Mouse (Mus musculus): Measurements from ENCODE around the gene Efcc1.

The Efcc1 gene

DNA sequence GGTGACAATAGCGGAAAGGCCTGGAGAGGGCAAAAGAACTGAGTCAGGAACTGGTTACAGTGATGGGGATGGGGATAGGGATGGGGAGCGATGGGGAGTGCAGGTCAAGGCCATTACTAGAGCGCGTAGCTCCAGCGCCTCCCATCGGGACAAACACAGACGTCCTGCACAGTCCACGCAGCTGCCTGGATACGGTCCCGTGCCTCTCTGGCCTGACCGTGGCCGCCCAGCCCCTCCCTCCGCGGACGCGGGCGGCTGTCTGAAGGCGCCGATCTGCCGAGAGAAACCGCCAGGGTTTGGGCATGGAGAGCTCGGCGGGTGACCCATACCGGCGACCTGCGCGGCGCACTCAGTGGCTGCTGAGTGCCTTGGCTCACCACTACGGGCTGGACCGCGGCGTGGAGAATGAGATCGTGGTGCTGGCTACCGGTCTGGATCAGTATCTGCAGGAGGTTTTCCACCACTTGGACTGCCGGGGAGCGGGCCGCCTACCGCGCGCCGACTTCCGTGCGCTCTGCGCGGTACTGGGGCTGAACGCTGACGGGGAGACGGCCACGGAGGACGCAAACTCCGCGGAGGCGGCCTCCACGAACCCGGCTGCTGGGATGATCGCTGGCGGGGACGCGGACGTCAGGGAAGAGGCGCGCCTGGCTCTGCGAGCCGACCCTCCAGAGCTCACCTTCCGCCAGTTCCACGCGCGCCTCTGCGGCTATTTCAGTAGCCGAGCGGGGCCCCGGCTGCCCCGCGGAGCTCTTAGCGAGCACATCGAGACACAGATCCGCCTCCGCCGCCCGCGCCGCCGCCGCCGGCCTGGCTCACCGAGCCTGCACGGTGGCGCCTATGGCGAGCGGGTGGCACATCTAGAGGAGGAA, at the start of gene Efcc1:
TSS of gene Efcc1 (plus strand) at position 279 of the 872 bp plus-strand sequence.
- DNase-seq (ENCODE audit: low spot score in 2 of 2): peak; percentile 51 to 60

DNA sequence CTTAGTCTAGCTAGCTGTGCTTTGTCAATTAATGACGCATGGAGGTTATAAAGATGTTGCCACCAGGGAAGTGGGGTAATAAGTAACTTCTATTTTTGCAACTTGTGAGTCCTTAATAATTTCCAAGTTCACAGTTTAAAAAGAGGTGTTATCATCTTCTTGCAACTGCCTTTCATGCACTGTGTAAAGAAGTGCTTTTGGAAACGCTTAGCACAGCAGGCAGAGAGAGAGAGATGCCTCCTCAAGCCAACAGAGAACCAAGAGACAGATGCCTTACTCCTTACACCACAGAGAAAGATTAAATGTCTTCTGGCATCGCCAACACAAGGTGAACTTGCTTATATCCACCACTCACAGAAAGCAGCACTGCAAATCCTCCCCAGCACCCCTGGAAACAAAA, 34.7 kb upstream of the Efcc1 start:
- no peak for DNase-seq (ENCODE audit: low spot score in 2 of 2)

DNA sequence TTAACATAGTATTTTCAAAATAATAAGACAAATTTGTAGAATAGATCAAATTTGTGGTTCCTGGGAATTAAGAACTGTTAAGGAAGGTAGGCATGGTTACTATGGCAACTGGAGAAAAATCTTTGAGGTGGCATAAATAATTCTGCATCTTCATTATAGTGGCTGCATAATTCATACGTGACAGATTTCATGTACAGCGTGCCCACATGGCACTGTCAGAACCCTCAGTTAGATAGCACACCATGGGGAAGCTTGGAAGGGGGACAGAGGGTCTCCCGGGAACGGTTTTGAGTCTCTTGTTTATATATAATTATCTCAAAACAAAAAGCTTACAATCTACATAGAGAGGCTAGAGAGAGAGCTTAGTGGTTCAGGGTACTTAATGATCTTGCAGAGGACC, 34.1 kb upstream of the Efcc1 start:
- no peak for DNase-seq (ENCODE audit: low spot score in 2 of 2)

DNA sequence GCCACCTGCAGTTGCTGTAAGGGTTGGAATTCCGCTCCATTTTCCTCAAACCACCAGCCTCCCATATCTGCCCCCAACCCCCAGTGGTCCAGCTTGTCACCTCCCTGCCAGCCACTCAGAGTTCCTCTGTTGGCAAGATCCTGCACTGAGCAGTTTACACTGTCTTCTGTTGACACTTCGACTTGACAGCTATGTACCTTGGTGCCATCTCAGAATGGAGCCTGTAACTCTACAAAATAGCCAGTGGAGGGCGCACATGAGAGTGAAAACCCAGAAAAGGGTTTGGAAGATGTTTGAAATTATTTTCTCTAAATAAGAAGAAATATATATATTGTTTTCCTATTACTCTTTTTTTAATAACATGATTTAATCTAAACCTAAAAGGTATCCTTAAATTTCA, 24.4 kb upstream of the Efcc1 start:
- DNase-seq (ENCODE audit: low spot score in 2 of 2): no peak

DNA sequence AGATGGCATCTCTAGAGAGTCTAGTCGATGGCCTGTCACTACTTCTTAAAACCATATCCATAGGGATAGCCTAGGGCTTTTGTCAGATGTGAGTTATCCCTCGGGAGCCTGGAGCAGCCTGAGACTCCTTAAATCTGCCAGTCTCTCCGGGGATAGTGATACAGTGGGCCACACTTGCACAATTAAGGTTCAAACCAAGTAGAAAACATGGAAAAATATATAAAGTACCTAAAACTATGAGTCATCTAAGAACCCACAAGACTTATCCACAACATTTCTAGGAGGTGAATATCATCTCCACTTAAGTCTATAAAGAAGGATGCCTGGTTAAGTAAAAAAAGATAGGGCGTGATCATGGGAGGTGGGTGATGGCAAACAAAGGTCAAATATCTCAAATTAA, 18.4 kb upstream of the Efcc1 start:
- no peak for DNase-seq (ENCODE audit: low spot score in 2 of 2)

DNA sequence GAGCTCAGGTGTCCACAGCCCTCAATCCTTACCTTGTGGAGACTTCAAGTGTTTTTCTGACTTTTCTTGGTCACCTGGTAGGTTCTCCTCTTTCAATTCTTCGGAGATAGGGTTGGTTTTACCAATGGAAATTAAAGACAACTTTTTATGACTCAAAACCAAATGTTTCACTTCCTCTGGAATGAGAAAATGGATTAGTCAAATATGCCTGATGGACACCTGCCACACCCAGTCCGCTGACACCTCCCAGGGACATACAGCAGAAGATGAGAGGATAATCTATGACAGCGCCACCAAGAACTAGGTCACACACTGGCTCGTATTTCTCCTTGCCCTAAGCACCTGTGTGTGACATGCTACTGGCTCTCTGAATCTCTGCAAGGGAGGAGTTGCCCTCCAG, 16.6 kb upstream of the Efcc1 start:
- no peak for DNase-seq (ENCODE audit: low spot score in 2 of 2)

DNA sequence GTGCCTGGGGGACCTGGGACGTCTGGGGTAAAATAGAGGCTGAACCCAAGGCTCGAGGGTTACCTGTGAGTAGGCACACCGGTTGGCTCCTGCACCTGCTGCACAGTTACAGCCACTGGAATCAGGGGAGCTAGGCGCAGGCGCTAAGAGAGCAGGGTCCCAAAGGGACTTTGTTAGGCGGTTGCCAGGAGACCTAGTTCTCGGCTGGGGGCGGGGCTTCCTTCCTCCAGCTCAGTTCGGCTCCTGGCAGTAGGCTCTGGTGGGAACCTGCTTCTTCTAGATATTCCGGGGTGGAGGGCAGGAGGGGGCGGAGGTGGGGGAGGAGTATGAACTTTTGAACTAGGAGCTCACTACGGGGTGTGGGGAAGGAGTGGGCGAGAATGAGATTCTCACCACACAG, 8.0 kb upstream of the Efcc1 start:
- peak; percentile 83 to 86 for DNase-seq (ENCODE audit: low spot score in 2 of 2)

DNA sequence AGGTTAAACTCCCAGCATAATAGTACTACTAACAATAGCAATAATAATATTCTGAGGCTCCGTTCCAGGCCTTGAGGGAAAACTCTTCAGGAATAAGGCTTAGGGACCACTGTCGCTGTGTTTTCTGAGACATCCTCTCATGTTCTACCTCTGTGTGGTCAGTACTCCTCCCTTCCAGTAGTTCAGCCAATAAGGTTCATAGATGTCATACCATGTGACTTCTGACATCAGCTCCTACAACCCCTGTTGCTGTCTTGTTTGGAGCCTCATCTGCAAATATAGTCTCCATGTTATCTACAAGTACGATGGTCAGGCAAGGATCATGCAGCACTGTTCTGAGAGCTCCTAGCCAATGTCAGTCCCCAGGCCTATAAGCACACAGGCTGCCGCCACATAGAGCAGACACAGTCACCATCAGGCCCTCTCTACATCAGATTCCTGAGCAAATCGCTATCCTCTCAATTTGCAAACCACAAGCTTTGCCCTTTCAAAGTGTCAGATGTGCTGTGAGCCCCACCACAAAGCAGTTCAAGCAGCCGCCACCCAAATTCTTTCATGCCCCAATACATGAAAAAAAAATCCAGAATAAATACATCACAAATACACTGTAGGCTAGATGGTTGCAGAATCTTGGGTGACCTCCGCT, 5.3 kb upstream of the Efcc1 start:
- no peak for DNase-seq (ENCODE audit: low spot score in 2 of 2)

DNA sequence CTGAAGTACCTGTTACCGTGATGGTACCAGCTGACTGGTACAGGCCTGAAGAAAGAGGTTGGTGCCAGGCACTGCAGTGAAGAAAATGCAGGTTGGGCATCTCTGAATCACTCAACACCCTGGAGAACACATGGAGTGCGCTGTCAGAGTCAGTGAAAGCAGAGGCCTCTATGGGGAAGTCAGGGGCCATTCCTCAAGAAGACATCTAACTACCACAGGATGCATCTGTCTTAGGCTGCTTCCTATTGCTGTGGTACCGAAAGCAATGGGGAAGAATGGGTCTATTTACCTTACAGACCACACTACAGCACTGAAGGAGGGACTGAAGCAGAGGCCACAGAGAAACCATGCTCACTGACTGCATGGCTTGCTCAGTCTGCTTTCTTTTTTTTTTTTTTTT, 2.6 kb upstream of the Efcc1 start:
- DNase-seq (ENCODE audit: low spot score in 2 of 2): no peak

DNA sequence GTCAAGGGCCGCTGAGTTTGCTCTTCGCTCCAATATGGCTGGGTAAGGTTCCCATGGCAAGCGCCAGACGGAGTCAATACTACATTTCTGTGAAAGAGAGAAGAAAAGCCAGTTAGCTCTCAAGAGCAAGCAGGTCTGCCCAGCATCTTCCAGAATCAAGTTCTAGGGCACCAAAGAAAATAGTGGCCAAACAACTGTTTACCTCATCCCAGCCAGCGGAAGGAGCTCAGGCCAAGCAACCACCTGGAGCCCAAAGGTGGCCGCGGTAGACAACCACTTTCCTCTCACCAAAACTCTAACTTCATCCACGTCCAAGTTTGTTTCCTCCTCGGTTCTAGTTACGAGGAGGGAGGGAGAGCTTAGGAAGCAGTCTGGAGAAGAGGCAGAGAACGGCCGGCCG, 528 bp upstream of the Efcc1 start:
- DNase-seq (ENCODE audit: low spot score in 2 of 2): no peak

DNA sequence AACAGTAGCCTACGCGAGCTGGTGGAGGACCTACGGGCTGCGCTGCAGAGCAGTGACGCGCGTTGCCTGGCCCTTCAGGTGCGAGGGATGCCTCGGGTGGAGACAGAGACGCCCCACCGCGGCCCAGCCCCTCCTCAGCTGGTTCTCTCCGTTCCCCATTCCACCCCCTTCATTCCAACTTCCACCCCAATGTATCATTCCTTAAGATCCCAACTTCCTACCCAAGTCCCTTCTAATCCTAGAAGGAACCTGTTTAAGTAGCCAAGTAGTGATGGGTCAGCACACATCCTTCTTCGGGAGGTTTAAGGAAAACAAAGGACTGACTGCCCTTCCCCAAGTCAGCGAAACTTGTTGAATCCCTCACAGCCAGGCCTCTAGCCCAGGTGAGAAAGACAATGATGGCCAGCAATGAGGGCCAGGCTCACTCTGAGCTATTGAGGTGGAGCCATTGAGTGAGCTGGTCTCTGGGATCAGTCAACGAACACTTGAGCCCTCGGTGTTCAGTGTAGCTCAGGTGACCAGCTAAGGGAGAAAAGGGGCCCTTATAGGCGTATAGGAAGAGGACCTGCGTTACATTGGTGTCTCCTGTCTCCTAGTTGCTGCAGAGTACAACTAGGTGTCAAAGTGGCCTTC, 910 bp downstream of the Efcc1 start:
- no peak for DNase-seq (ENCODE audit: low spot score in 2 of 2)

DNA sequence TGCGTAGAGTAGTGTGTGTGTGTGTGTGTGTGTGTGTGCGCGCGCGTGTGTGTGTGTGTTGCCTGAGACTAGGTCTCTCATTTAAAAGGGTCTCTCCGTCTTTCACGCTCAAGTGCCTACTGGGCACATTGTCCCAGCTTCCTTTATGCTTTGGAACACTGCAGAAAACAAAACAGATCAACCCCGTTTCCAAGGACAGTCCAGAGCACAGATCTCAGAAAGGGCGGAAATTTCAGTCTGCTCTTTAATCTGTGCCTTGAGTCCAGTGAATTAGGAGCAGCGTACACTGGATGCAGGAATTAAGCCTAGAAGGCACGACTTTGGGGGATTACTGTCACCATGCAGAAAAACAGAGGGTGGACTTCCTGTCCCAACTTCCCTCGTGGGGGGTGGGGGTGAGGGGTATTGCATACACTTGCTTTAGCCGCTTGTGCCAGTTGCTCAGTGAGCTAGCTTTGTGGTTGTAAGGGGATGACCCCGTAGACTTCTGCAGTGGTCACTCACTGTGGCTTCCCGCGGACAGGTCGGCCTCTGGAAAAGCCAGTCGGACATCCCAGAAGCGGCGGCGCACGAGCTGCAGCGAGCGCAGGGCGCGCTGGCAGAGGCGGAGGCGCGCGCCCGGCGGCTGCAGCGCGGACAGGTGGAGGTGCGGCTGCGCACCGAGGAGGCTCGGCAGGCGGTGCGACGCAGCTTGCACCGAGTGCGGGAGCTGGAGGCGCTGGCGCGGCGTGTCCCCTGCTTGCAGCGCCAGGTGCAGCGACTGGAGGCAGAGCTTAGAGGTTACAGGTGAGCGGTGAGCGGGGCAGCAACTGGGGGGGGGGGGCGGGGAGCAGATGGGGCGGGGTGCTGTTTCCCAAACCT, 1.7 kb downstream of the Efcc1 start:
- peak; percentile 42 to 50 for DNase-seq (ENCODE audit: low spot score in 2 of 2)

DNA sequence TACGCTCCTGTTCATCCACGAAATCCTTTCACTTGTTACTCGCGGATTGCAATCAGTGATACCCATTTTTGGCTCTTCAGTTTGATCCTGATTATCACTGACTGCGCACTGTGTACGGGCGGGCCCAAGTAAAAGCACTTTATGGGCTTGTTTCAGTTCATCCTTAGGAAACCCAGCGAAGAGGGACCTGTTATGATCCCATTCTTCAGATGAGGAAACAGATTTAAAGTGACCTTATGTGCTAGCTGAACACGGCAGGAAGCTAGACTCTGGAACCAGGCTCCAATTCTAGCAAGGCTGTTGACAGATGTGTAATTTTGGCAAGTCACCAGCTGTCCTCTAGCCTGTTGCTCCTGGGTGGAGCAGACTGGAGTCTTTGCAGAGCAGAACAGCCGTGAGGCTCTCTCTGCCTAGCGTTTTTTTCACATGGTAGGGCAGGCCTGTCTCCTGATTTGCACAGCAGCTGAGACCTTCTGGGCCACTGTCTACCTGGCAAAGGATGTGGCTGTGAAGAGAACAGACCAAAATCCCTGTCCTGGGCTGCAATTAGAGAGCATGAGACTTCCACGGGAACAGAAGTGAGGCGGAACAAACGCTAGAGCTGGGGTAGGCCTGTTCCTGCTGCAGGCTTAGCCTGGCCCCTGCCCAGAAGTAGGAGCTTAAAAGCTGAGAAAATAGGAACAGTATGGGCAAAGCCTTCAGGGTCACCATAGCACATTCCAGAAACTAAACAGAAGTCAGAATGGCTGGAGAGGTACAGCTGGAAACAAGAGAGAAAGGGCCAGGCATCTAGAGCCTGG, 2.7 kb downstream of the Efcc1 start:
- DNase-seq (ENCODE audit: low spot score in 2 of 2): no peak

DNA sequence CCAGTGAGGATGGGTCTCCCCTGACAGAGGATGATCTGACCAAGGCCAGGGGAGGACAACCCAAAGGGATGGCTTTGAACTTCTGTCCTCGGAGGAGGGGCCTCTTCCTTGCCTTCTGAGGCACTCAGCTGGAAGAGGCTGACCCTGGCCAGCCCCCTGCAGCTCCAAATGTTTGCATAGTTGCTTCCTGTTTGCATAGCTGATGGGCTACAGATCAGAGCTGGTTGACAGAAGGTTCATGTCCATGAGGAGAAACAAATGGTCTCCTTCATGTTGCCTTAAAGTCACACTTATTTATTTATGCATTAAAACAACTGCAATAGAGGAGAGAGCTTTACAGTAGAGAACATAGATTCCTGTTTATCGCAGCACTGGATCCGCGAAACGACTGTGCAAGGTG, 3.5 kb downstream of the Efcc1 start:
- no peak for DNase-seq (ENCODE audit: low spot score in 2 of 2)

DNA sequence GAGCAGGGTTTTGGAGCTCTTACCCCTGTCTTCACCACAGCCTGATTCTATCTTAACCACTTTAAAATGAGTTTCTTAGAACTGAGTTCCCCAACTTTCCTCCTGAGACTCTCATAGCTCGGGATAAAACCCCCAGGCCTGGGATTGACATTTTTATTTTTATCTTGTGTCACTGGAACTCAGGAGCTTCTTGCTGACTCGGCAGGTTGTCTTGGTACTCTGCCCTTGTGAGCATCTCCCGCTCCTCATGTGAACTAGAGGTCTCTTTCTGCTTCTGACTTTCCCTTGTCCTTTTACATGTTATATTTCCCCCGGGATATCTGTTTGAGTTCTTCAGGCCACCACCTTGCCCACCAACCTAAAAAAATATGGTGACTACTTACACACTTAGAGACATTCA, 6.3 kb downstream of the Efcc1 start:
- no peak for DNase-seq (ENCODE audit: low spot score in 2 of 2)

DNA sequence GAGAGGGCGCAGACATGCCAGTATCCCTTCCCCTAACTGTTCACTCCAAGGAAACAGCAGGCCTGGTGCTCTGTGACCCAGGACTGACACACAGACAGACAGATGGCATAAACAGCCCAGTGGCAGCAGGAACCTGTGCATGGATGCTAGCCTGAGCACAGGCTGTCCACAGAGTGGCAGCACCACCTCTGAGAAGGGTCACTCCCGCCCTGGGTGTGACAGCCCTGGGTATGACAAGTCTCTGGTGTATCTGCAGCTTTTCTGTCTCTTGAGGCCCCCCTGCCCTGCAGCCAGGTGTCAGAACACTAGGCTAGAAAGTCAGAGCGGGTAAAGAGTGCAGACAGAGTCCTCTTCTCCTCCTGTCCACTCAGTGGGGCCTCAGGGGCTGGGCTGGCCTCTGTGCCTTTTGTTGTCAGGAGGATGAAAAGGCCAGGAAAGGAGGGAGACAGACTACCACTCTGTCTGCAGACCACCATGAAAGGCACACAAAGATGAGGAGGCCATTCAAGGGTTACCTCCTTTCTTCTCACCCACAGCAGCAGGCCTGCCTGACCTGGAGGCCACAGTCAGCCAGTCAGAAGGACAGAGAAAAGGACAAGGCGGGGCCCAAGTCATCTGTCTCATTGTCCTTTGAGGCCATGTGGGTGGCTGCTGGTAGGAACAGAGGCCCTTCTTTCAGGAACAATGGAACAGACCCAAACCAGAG, 7.4 kb downstream of the Efcc1 start:
- DNase-seq (ENCODE audit: low spot score in 2 of 2): no peak

DNA sequence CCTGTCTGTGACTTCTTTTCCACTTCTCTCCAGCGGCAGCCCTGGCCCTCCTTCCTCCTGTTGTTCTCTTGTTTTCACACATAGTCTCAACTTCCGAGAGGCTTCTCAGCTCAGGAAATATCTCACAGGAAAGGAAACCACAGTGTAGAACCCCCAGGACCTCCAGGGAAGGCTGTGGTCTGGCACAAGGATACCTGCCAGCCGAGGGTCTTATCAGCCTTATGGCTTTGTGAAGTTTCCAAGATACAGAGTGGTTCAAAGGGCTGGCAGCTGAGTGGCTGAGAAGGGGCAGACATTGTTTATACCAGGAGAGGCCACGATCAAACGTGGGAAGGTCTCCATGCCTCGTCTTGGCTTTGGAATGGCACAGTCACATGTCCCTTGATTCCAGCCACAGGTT, 9.2 kb downstream of the Efcc1 start:
- no peak for DNase-seq (ENCODE audit: low spot score in 2 of 2)

DNA sequence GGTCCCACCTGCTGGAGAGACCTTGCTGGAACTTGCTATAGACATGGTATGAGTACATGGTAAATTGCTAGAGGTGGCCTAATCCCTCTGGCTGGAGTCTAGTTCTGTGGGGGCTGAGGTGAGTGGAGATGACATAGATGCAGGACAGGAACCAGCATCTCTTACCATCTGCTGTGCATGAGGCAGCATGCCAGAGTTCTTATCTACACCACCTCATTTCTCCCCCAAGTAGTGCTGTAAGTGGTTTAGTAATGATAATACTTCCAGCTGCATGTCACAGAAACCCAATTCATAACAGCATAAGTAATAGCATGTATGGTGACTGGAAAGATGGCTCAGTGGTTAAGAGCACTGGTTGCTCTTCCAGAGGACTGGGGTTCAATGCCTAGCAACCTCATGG, 9.8 kb downstream of the Efcc1 start:
- DNase-seq (ENCODE audit: low spot score in 2 of 2): no peak

DNA sequence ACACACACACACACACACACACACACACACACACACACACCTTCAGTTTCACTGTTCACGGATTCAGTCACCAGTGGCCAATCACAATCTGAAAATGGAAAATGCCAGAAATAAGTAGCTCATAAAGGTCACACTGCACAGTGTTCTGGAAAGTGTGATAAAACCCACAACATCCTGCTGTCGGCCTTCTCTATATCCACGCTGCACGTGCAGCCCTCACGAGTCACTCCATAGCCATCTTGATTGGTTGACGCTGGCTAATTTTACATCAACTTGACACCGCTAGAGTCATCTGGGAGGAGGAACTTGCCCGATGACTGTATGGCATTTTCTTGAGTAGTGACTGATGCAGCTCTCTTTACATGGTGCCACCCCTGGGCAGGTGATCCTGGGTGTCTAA, 11.3 kb downstream of the Efcc1 start:
- DNase-seq (ENCODE audit: low spot score in 2 of 2): no peak

DNA sequence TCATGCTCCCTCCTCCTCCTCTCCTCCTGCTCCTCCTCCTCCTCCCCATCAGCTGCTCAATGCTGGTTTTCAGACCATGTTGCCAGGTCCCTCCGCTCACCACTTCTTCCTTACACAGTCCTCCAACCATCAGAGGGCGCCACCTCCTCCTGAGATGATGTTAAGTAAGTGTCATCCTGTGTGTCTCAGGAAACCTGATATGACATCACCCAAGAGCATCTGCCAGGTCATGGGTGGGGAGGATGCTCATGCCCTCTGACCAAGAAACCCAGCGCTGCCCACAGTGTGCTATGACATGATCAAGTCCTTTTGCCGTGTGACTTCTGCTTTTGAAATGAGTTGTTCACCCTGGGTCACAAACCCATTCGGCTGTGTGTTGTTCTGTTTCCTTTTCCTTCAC, 12.1 kb downstream of the Efcc1 start:
- no peak for DNase-seq (ENCODE audit: low spot score in 2 of 2)

DNA sequence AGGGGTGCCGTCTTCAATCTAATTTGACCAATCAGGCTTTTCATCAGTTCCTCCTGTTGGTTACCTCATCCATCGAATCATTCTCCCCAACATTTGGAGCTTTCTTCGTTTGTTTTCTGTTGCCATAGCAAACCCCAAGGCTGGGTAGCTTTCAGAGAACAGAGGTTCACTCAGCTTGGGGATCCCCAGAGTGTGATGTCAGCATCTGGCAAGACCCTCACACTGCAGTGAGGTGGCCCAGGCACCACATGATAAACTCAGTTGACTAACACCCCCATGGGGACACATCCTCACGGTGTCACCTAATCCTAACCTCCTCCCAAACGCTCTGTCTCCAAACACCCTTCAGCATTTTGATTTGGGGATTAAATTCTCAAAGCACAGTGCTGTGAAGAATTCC, 12.6 kb downstream of the Efcc1 start:
- DNase-seq (ENCODE audit: low spot score in 2 of 2): no peak

Measured in right cerebral cortex, postnatal 10 days (tissue).